Mouse (Mus musculus) cerebellum, adult 2 months (tissue): Measurements from ENCODE around the gene Synj2.

Experiments used
- CTCF ChIP-seq: fragments of 200-500 bp; IDR thresholded peaks from 2 replicates; pipeline ENCODE4 v1.5.1; 2011; ENCODE audit warnings: low read depth, mild to moderate bottlenecking, control low read depth, low read length, moderate library complexity, borderline replicate concordance; ENCODE audit not compliant: insufficient read depth
- POLR2A ChIP-seq: fragments of 200-500 bp; IDR thresholded peaks from 2 replicates; pipeline ENCODE4 v1.6.1; 2011; ENCODE audit warnings: low read length, control low read depth, borderline replicate concordance; ENCODE audit not compliant: insufficient read depth

DNA sequence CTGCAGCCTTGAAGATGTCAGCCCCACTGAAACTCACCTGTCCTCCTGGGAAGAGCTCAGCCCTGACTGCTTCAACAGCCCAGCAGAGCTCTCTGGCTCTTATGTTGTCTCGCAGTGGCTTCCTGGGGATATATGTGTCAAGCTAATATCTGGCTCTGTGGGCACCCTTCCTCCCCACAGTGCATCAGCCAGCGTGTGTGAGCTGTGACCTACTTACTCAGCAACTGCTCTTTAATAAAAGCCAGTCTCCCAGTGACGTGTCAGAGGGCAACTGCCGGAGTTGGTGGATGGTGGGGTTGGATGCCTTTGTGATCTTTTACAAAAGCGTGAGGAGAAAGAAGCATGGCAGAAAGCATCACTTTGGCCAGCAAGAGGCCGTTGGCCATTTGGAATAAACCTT lies 42.8 kb downstream of the Synj2 start:
- TF ChIP-seq CTCF = no peak
- TF ChIP-seq POLR2A = no peak
